Mouse (Mus musculus) frontal cortex, postnatal 10 days (tissue): ENCODE measurements around the gene Mon1b.

Source experiments
- DNase-seq, 2 experiments: peaks; one replicate each; pipeline ENCODE4 v3.0.0; 2022; ENCODE audit warnings: low spot score in 2 of 2, mixed read lengths in 1 of 2

The Mon1b gene

GRCm38 (mm10) chr8:113634670-113635591 lies at the start of gene Mon1b:
Gene Mon1b, plus strand, starts transcription at chr8:113635587.
- peak; percentile 96 to 98 for DNase-seq

DNA sequence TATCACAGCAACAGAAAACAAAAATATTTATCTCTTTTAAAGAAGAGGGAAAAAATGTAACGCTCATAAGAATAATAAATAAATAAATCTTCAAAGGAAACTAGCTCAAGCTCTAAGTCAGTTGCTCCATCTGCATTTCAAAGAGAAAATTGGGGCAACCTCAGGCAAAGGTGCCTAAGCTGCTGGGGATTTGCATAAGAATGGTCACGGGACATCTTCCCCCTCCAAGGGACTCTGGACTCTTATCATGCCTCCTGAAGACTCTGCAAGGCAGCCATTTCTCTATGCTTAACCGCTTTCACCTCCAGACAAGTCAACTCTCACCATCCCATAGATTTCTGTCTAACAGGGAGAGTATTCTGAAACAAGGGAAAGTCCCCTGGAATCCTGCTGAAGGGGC lies 37.0 kb upstream of the Mon1b start:
- DNase-seq = no peak

- no peak for DNase-seq
Observed at GRCm38 (mm10) chr8:113632634-113633033, 2.8 kb upstream of the Mon1b start.

DNA sequence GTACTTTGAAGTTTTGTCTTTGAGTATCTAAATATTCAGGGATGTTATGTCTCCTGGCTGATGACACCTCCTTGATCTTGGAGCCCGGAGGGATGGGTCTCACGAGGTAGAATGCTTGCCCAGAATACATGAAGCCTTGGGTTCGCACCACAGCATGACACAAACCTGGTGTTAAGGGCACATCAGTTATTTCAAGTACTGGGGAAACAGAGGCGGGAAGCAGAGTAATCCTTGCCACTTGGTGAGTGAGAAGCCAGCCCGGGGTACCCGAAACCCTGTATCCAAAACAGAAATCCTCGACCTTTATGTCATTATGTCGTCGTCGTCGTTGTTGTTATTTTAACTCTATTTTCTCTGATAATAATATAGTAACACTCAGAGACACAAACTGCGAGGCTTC lies 1.2 kb upstream of the Mon1b start:
- no peak for DNase-seq

GRCm38 (mm10) chr8:113635592-113636279 lies 349 bp downstream of the Mon1b start:
- DNase-seq = no peak

- no peak for DNase-seq
Observed at GRCm38 (mm10) chr8:113636280-113636628, 867 bp downstream of the Mon1b start.

- no peak for DNase-seq
Observed at GRCm38 (mm10) chr8:113640357-113640756, 5.0 kb downstream of the Mon1b start.

DNA sequence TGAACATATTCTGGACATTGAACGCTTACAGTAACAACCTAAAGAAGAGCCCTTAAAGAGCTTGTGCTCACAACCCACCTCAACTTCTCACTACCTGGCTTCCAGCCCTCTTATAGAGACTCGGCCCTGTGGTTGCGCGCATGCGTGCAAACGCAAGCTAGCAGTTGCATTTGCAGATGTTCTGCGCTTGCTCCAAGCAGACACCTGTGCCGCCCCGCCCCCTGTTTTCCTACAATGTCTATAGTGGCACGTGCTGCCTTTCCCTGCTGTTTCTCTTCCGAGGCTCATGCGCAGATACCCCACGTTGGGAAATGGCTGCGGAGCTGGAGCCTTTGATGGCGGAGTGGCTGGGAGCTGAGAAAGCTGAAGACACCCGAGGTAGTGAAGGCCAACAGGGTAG lies 7.5 kb downstream of the Mon1b start, which contains the start of gene Syce1l:
TSS of gene Syce1l (plus strand) at position 288 of the 400 bp plus-strand sequence.
- no peak for DNase-seq

GRCm38 (mm10) chr8:113643479-113644210 lies 8.3 kb downstream of the Mon1b start:
- no peak for DNase-seq

DNA sequence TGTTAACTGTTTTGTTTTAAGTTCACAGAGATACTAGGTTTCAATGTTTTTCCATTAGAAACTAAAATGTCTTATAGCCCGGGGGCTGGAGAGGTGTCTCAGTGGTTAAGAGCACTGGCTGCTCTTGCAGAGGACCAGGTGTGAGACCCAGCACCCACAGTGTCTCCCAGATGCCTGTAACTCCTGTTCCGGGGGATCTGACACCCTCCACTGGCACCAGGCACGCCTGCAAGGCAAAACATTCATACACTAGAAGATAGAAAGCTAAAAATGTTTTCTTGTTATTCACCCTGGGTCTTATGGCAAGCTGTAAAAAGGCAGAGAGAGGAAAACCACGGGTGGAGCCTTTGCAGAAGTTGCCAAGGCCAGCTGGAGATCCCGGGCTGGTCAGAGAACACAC lies 9.8 kb downstream of the Mon1b start:
- no peak for DNase-seq

DNA sequence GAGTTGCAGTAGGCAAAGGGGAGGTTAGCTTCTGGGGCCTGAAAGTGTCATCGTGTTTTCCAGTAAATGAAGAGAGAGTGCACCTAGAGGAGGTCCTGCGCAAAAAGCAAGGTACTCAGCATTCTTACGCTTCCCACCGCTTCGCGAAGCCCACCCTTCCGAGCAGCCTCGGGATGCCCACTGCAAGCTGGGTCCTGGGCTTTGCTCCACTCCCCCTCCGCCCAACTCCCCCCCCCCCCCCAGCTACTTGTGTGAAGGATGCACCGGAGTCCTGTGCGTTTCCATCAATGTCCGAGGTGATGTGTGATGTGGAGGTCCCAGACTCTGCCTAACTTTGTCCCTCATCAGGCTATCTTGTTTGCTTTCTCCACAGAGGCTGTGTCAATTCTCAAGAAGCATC lies 17.1 kb downstream of the Mon1b start:
- DNase-seq = no peak

GRCm38 (mm10) chr8:113653151-113653550 lies 17.8 kb downstream of the Mon1b start:
- DNase-seq = no peak

DNA sequence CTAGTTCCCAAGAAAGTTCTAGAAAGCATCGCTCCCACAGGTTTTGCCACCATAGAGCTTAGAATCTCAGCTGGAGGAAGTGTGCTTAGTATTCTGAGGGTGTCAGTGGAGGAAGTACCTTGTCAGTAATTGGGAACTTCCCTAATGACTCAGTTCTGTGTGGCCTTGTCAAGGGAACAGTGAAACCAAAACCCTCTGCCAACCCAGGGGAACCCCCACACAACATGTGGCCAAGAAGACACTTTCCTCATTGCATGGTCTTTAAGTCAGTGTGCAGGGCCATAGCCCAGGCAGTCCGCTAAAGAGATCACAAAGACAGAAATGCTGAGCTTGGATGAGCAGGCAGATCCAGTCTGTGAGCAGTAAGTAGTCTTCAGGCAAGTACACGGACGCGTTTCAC lies 20.8 kb downstream of the Mon1b start:
- no peak for DNase-seq

DNA sequence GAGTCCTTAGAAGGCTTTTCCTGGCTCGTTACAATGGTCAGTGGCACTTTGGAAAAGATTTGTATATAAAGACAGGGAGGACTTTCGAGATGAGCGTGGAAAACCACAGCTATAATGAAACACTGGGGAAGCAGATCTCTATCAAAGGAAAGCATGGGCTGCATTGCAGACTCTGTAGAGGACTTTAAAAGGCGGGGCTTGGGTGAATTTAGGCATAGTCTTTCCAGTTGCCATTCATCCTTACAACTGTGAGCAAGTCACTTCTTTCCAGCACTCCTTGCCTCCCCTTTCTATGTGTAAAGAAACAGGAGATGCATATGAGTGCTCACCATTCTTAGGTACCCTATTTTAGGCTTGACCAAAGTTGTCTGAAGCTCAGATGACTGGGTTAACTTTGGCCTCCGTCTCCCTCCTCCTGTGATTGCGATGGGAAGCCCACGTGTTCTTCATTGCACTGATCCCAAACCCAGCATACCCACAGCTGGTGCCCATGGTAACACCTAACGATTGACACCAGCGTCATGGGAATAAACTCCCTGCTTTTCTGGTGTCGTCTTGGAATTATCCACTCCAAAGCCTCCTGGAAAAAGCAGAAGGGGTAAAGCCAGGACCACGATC lies 21.4 kb downstream of the Mon1b start:
- DNase-seq = no peak

- DNase-seq = no peak
Observed at GRCm38 (mm10) chr8:113660128-113660527, 24.7 kb downstream of the Mon1b start.

GRCm38 (mm10) chr8:113664544-113664943 lies 29.2 kb downstream of the Mon1b start:
- DNase-seq = peak; percentile 64 to 87

GRCm38 (mm10) chr8:113665036-113665435 lies 29.6 kb downstream of the Mon1b start:
- DNase-seq = no peak

DNA sequence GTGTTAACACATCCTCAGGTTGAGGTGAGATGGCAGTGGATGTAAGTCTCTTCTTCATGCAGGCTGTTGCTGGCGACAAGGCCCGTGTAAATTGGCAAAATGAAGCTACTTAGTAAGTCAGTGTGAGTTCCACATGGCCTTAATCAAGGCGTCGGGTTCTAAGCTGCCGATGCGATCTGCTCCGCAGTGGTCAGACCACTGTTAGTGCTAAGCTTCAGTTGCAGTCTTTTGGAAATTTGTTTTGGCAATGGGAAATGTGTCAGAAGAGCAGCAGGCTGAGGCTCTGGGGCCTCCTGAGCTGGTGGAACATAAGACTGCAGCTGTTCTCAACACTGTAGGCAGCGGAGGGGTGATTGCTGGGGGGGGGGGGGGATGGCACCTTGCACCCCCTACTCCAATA lies 30.6 kb downstream of the Mon1b start:
- no peak for DNase-seq

GRCm38 (mm10) chr8:113666714-113667432 lies 31.5 kb downstream of the Mon1b start:
- no peak for DNase-seq

- no peak for DNase-seq
Observed at GRCm38 (mm10) chr8:113669924-113670323, 34.5 kb downstream of the Mon1b start.

- no peak for DNase-seq
Observed at GRCm38 (mm10) chr8:113672599-113673255, 37.3 kb downstream of the Mon1b start.
